Mouse (Mus musculus) lung, embryonic 14.5 days (tissue): ENCODE results near the gene Sbk3. TPM values are rescaled to one million over a fixed set of nuclear protein-coding genes. Genes with fewer than 3 reads are reported as not detected.
"Not testable (repeated sequence)": the region's sequence is repeated elsewhere in the genome, so short reads cannot be mapped to it uniquely, and the experiment has no call there.

Source experiments
- ATAC-seq: fragments of 200-750 bp; cut with Nextera tagmentation; 2 replicates; pipeline ENCODE4 v1.8.0; 2017; ENCODE audit warnings: mild to moderate bottlenecking, moderate TSS enrichment, moderate library complexity; ENCODE audit not compliant: insufficient read depth
- DNase-seq: peaks from one replicate; pipeline ENCODE4 v3.0.0-alpha.2; 2015
- H3K27ac ChIP-seq: fragments of 300-500 bp; sonication (generic); 2 replicates; pipeline ENCODE4 v1.5.1; 2014; ENCODE audit warnings: low read depth, mild to moderate bottlenecking, moderate library complexity
- H3K27me3 ChIP-seq: fragments of 300-500 bp; sonication (generic); 2 replicates; pipeline ENCODE4 v1.6.1; 2014; ENCODE audit warnings: low read length, control low read depth; ENCODE audit not compliant: insufficient read depth
- H3K36me3 ChIP-seq: fragments of 300-500 bp; sonication (generic); 2 replicates; pipeline ENCODE4 v1.6.1; 2014; ENCODE audit warnings: control low read depth; ENCODE audit not compliant: insufficient read depth
- H3K4me1 ChIP-seq: fragments of 300-500 bp; sonication (generic); 2 replicates; pipeline ENCODE4 v1.6.1; 2014; ENCODE audit warnings: antibody characterized with exemption, control low read depth; ENCODE audit not compliant: insufficient read depth
- H3K4me2 ChIP-seq: fragments of 300-500 bp; sonication (generic); 2 replicates; pipeline ENCODE4 v1.6.1; 2014; ENCODE audit warnings: mild to moderate bottlenecking
- H3K4me3 ChIP-seq: fragments of 300-500 bp; sonication (generic); 2 replicates; pipeline ENCODE4 v1.5.1; 2014; ENCODE audit warnings: low read depth, low read length
- H3K9ac ChIP-seq: fragments of 300-500 bp; sonication (generic); 2 replicates; pipeline ENCODE4 v1.6.1; 2014
- H3K9me3 ChIP-seq: fragments of 300-500 bp; sonication (generic); 2 replicates; pipeline ENCODE4 v1.6.1; 2016; ENCODE audit warnings: low read depth, low read length, control low read depth
- CTCF ChIP-seq: IDR thresholded peaks from 2 replicates; pipeline ENCODE4 v1.5.1; 2016; ENCODE audit warnings: antibody characterized with exemption, low read depth
- WGBS: fragments of 180-500 bp; shearing (Covaris S2); extraction: QIAGEN DNeasy Blood & Tissue Kit; methylation state at CpG from one replicate; pipeline ENCODE4 v1.1.7; 2014; 5-methylcytosine and 5-hydroxymethylcytosine counted together
- polyA plus RNA-seq: library from polyadenylated mRNA; unstranded; fragments of >200 nt; fragmentation: Nextera tagmentation; extraction: Ambion mirVana; gene quantifications from 2 replicates; pipeline ENCODE4 v1.2.1, GENCODE M21; 2014

Gene Sbk3
- polyA plus RNA-seq, 1 experiment from 2014 or later: 0.76 TPM

DNA sequence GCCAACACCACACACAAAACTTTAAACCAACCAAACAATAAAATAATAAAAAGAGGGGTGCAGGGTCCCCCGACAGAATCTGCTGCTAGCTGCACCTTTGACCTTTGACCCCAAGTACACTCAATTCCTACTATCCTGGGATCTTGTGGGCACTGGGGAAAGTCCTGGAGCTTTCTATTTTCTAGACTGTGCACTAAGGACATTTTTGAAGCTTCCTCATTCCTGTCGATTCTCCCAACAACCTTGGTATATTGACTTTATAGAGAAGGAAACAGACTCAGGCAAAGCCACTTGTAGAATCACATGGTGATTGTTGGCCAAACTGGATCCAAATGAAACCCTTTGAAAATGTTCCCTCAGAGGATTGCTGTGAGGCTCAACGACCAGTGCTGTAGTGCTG is 45.1 kb upstream of the Sbk3 start:
- no peak for TF ChIP-seq CTCF
- Histone ChIP-seq H3K4me1 (no peaks in the 10 kb centered on the region), H3K27ac (peak overlapping the region; percentile 97), H3K27me3 (no peaks in the 10 kb centered on the region), H3K9me3 (no peaks in the 10 kb centered on the region), H3K4me2 (peak overlapping the region; percentile 66), H3K4me3 (peak overlapping the region; percentile 62), H3K9ac (peak overlapping the region; percentile 67), H3K36me3 (peaks cover 19% of the 10 kb centered on the region)
- WGBS: 46% methylated on average over 3 of the region's 3 CpGs
- DNase-seq (peak; percentile 24), ATAC-seq (no peak)

GRCm38 (mm10) chr7:5015118-5016001 is 44.4 kb upstream of the Sbk3 start, which contains the start of gene Gm44973:
TSS of gene Gm44973 (plus strand) at chr7:5015496.
- Histone ChIP-seq H3K9me3 (no peaks in the 10 kb centered on the region), H3K4me1 (no peaks in the 10 kb centered on the region), H3K27ac (peak within 1 kb of the TSS; percentile 97), H3K36me3 (peaks cover 26% of the 10 kb centered on the region), H3K9ac (peak within 1 kb of the TSS; percentile 76), H3K27me3 (no peaks in the 10 kb centered on the region), H3K4me2 (peak within 1 kb of the TSS; percentile 66), H3K4me3 (peak within 1 kb of the TSS; percentile 62)
- 1% methylated on average over 67 of the region's 76 CpGs for WGBS
- ATAC-seq (peak; percentile 77), DNase-seq (peak; percentile 95)
- TF ChIP-seq CTCF: no peak

GRCm38 (mm10) chr7:5014251-5015117 is 43.5 kb upstream of the Sbk3 start, which contains the start of the genes Zfp524 and Fiz1:
TSS of gene Zfp524 (plus strand) at chr7:5014415.
TSS of gene Fiz1 (minus strand) at chr7:5014697.
- peak within 1 kb of the TSS; percentile 66 for H3K4me2 ChIP-seq
- no peak for TF ChIP-seq CTCF
- H3K9ac ChIP-seq: peak within 1 kb of the TSS; percentile 76
- peaks cover 34% of the 10 kb centered on the region for H3K36me3 ChIP-seq
- H3K27ac ChIP-seq: peak within 1 kb of the TSS; percentile 97
- WGBS: under 1% methylated on average over 42 of the region's 42 CpGs
- no peaks in the 10 kb centered on the region for H3K27me3 ChIP-seq
- DNase-seq (peak; percentile 97), ATAC-seq (peak; percentile 79)
- H3K4me3 ChIP-seq: peak within 1 kb of the TSS; percentile 62
- no peaks in the 10 kb centered on the region for H3K4me1 ChIP-seq
- H3K9me3 ChIP-seq: no peaks in the 10 kb centered on the region

DNA sequence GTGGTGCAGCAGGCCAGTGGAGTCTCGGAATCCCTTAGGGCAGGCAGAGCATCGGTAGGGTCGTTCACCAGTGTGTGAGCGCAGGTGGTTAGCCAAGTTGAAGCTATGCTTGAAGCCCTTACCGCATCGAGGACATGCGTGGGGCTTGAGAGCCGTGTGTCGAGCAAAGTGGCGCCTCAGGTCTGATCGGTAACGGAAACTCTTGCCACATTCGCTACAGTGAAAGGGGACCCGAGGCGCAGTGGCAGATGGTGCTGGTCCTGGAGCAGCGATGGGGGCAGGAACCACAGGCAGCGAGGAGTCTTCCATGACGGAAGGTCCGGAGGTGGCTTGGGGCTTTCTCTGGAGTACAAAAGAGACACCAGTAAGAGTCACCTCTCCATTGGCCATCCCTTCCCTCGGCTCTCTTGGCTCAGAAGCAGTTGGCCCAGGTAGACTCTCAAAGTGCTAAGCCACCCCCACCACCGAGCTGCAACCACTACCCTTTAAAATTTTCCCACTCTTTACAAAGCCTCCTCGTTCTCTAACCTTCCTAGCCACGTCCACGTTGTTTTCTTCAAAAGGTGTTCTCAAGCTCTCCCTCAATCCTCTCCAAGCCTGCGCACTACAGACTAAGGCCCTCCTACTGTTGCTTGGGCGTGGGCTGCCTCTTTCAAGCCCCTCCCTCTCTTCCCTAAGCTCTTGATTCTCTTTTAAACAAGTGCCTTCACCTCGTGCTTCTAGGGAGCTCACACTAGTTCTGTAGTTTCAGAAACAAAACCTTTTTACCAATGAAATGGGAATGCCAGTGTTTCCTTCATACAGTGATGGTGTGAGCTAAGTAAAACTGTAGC is 41.9 kb upstream of the Sbk3 start:
- no peak for TF ChIP-seq CTCF
- Histone ChIP-seq H3K4me1 (no peaks in the 10 kb centered on the region), H3K27ac (no peak overlapping the region), H3K9ac (0 out of 2 replicates have a peak overlapping the region, but pooled peaks have one; percentile 4), H3K36me3 (peaks cover 50% of the 10 kb centered on the region), H3K4me3 (peak overlapping the region; percentile 62; the same call in 1 of the 2 replicates), H3K27me3 (no peaks in the 10 kb centered on the region), H3K9me3 (no peaks in the 10 kb centered on the region), H3K4me2 (peak overlapping the region; percentile 66)
- 86% methylated on average over 27 of the region's 27 CpGs for WGBS
- DNase-seq (no peak), ATAC-seq (no peak)

GRCm38 (mm10) chr7:5008229-5008628 is 37.3 kb upstream of the Sbk3 start:
- H3K27me3 ChIP-seq: no peaks in the 10 kb centered on the region
- WGBS: 94% methylated on average over 26 of the region's 26 CpGs
- H3K27ac ChIP-seq: no peak overlapping the region
- H3K9ac ChIP-seq: no peak overlapping the region
- TF ChIP-seq CTCF: no peak; the same call in 1 of the 2 replicates
- no peak overlapping the region for H3K4me2 ChIP-seq
- H3K4me3 ChIP-seq: no peak overlapping the region
- ATAC-seq (no peak), DNase-seq (no peak)
- H3K36me3 ChIP-seq: peaks cover 68% of the 10 kb centered on the region
- H3K4me1 ChIP-seq: no peaks in the 10 kb centered on the region
- H3K9me3 ChIP-seq: no peaks in the 10 kb centered on the region

DNA sequence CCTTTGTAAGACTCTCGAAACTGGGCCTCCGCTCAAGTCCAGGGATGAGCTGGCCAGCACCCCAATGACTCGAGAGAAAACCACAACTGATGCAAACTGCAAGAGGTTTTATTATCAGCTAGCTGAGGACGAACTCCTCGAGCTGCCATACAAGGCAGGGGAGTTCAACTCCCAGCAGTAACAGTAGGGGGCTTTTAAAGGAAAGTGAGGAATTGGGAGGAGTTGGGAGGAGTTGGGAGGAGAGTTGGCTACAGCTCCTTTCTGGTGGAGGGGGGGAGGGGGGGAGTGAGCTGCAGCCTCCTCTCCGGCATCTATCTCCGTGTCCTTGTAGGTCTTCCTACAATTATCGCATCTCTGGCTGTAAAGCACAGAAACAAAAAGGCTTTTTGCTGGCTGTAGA is 31.9 kb upstream of the Sbk3 start:
- H3K4me1 ChIP-seq, H3K4me3 ChIP-seq, DNase-seq, H3K27ac ChIP-seq, H3K4me2 ChIP-seq, H3K27me3 ChIP-seq, H3K9ac ChIP-seq, H3K9me3 ChIP-seq, ATAC-seq: not testable (repeated sequence)
- peaks cover 18% of the 10 kb centered on the region for H3K36me3 ChIP-seq
- WGBS: 66% methylated on average over 8 of the region's 8 CpGs
